Mouse (Mus musculus) MEL (cell line): ENCODE data around the gene G0s2. TPM values are rescaled to one million over a fixed set of nuclear protein-coding genes. Genes with fewer than 3 reads are reported as not detected.

Source experiments
- DNase-seq: peaks from one replicate; pipeline ENCODE4 v3.0.0; 2011; ENCODE audit warnings: low read depth, low spot score
- H3K27ac ChIP-seq: 2 replicates; pipeline ENCODE4 v1.5.1; 2012; ENCODE audit warnings: low read depth, mild to moderate bottlenecking, control low read depth, low read length, moderate library complexity; ENCODE audit not compliant: control insufficient read depth
- H3K27me3 ChIP-seq, 2 experiments: fragments of 150-350 bp in 1 of 2; sonication (generic) in 1 of 2; 2 replicates each; pipeline ENCODE4 v1.6.1; 2012; ENCODE audit warnings: low read length in 2 of 2, mild to moderate bottlenecking in 2 of 2, improper control_type of control experiment in 1 of 2, moderate library complexity in 1 of 2; ENCODE audit not compliant: insufficient read depth in 2 of 2, control insufficient read depth in 1 of 2
- H3K36me3 ChIP-seq, 2 experiments: 2 replicates each; pipeline ENCODE4 v1.6.1; 2012 to 2014; ENCODE audit warnings: low read length in 2 of 2, improper control_type of control experiment in 1 of 2, inconsistent platforms in 1 of 2, mild to moderate bottlenecking in 1 of 2; ENCODE audit not compliant: insufficient read depth in 2 of 2, control insufficient read depth in 1 of 2
- H3K4me1 ChIP-seq, 2 experiments: fragments of 150-350 bp in 1 of 2; sonication (generic) in 1 of 2; 2 replicates each; pipeline ENCODE4 v1.6.1; 2012; ENCODE audit warnings: low read length in 2 of 2, improper control_type of control experiment in 1 of 2, mild to moderate bottlenecking in 1 of 2; ENCODE audit not compliant: insufficient read depth in 2 of 2, control insufficient read depth in 1 of 2
- H3K4me3 ChIP-seq, 2 experiments: fragments of 150-350 bp in 1 of 2; sonication (generic) in 1 of 2; 2 replicates each; pipeline ENCODE4 v1.5.1; 2012; ENCODE audit warnings: low read depth in 2 of 2, low read length in 2 of 2, mild to moderate bottlenecking in 2 of 2, moderate library complexity in 2 of 2, control low read depth in 1 of 2, improper control_type of control experiment in 1 of 2; ENCODE audit not compliant: control insufficient read depth in 1 of 2, insufficient read depth in 1 of 2
- H3K79me2 ChIP-seq: 2 replicates; pipeline ENCODE4 v1.6.1; 2012; ENCODE audit warnings: mild to moderate bottlenecking, low read length, moderate library complexity; ENCODE audit not compliant: control insufficient read depth, poor library complexity, insufficient read depth
- H3K9ac ChIP-seq: 2 replicates; pipeline ENCODE4 v1.6.1; 2012; ENCODE audit warnings: low read depth, mild to moderate bottlenecking, control low read depth, low read length, moderate library complexity; ENCODE audit not compliant: control insufficient read depth, poor library complexity, severe bottlenecking
- H3K9me3 ChIP-seq: fragments of 150-350 bp; sonication (generic); replicated peaks from 2 replicates; pipeline ENCODE4 v1.6.1; 2012; ENCODE audit warnings: mild to moderate bottlenecking, low read length, improper control_type of control experiment, moderate library complexity; ENCODE audit not compliant: insufficient read depth
- BHLHE40 ChIP-seq: IDR thresholded peaks from 2 replicates; pipeline ENCODE4 v1.6.1; 2012; ENCODE audit warnings: low read depth, mild to moderate bottlenecking, inconsistent platforms, low read length, improper control_type of control experiment, borderline replicate concordance
- CHD1 ChIP-seq: IDR thresholded peaks from 2 replicates; pipeline ENCODE4 v1.6.1; 2012; ENCODE audit warnings: low read depth, mild to moderate bottlenecking, inconsistent platforms, low read length, improper control_type of control experiment
- CHD2 ChIP-seq: IDR thresholded peaks from 2 replicates; pipeline ENCODE4 v1.6.1; 2011; ENCODE audit warnings: low read length, improper control_type of control experiment
- CTCF ChIP-seq, 3 experiments: IDR thresholded peaks in 2 of 3; conservative IDR thresholded peaks in 1 of 3; 2 replicates each; pipeline ENCODE4 v1.5.1; 2011 to 2012; ENCODE audit warnings: low read length in 3 of 3, low read depth in 2 of 3, mild to moderate bottlenecking in 2 of 3, improper control_type of control experiment in 1 of 3, inconsistent platforms in 1 of 3, mixed read lengths in 1 of 3, moderate library complexity in 1 of 3; ENCODE audit not compliant: control insufficient read depth in 1 of 3, insufficient read depth in 1 of 3, poor library complexity in 1 of 3, severe bottlenecking in 1 of 3
- E2F4 ChIP-seq: IDR thresholded peaks from 2 replicates; pipeline ENCODE4 v1.6.1; 2011; ENCODE audit warnings: low read depth, low read length, improper control_type of control experiment, borderline replicate concordance
- EP300 ChIP-seq, 2 experiments: IDR thresholded peaks; 2 replicates each; pipeline ENCODE4 v1.6.1; 2011; ENCODE audit warnings: improper control_type of control experiment in 2 of 2, low read length in 2 of 2, low read depth in 1 of 2, mild to moderate bottlenecking in 1 of 2
- ETS1 ChIP-seq: IDR thresholded peaks from 2 replicates; pipeline ENCODE4 v1.6.1; 2012; ENCODE audit warnings: low read depth, mild to moderate bottlenecking, inconsistent platforms, low read length, improper control_type of control experiment, moderate library complexity
- GATA1 ChIP-seq: IDR thresholded peaks from 2 replicates; pipeline ENCODE4 v1.6.1; 2011; ENCODE audit warnings: low read depth, low read length, improper control_type of control experiment
- JUND ChIP-seq: IDR thresholded peaks from 2 replicates; pipeline ENCODE4 v1.6.1; 2011; ENCODE audit warnings: low read depth, mild to moderate bottlenecking, improper control_type of control experiment, low read length
- KAT2A ChIP-seq: conservative IDR thresholded peaks from 2 replicates; pipeline ENCODE4 v1.6.1; 2012; ENCODE audit warnings: low read depth, low read length, improper control_type of control experiment, inconsistent platforms
- MEF2A ChIP-seq: IDR thresholded peaks from 2 replicates; pipeline ENCODE4 v1.6.1; 2014; ENCODE audit warnings: low read depth, mild to moderate bottlenecking, inconsistent platforms, low read length, improper control_type of control experiment; ENCODE audit not compliant: poor library complexity, insufficient replicate concordance, severe bottlenecking; ENCODE audit errors: extremely low read depth
- MYB ChIP-seq: IDR thresholded peaks from 2 replicates; pipeline ENCODE4 v1.6.1; 2011; ENCODE audit warnings: mild to moderate bottlenecking, low read depth, low read length, improper control_type of control experiment
- MYC ChIP-seq: IDR thresholded peaks from 2 replicates; pipeline ENCODE4 v1.6.1; 2011; ENCODE audit warnings: low read depth, mild to moderate bottlenecking, low read length, improper control_type of control experiment, moderate library complexity
- NELFE ChIP-seq: IDR thresholded peaks from 2 replicates; pipeline ENCODE4 v1.6.1; 2011; ENCODE audit warnings: low read depth, low read length, improper control_type of control experiment
- NRF1 ChIP-seq: IDR thresholded peaks from 2 replicates; pipeline ENCODE4 v1.6.1; 2014; ENCODE audit warnings: low read depth, mild to moderate bottlenecking, inconsistent platforms, low read length, improper control_type of control experiment, moderate library complexity; ENCODE audit not compliant: poor library complexity, insufficient read depth, severe bottlenecking
- POLR2A ChIP-seq, 2 experiments: IDR thresholded peaks; 2 replicates each; pipeline ENCODE4 v1.6.1; 2011 to 2012; ENCODE audit warnings: low read length in 2 of 2, mild to moderate bottlenecking in 2 of 2, control low read depth in 1 of 2, improper control_type of control experiment in 1 of 2, low read depth in 1 of 2, moderate library complexity in 1 of 2; ENCODE audit not compliant: control insufficient read depth in 1 of 2, insufficient read depth in 1 of 2, poor library complexity in 1 of 2
- POLR2AphosphoS2 ChIP-seq: IDR thresholded peaks from 2 replicates; pipeline ENCODE4 v1.6.1; 2011; ENCODE audit warnings: low read length, improper control_type of control experiment
- RAD21 ChIP-seq: IDR thresholded peaks from 2 replicates; pipeline ENCODE4 v1.6.1; 2011; ENCODE audit warnings: mild to moderate bottlenecking, low read depth, low read length, improper control_type of control experiment
- SIN3A ChIP-seq: IDR thresholded peaks from 2 replicates; pipeline ENCODE4 v1.6.1; 2012; ENCODE audit warnings: low read length, improper control_type of control experiment, inconsistent platforms
- TAL1 ChIP-seq: IDR thresholded peaks from 2 replicates; pipeline ENCODE4 v1.6.1; 2012; ENCODE audit warnings: mild to moderate bottlenecking, inconsistent platforms, low read length, moderate library complexity, mixed read lengths
- TCF12 ChIP-seq: IDR thresholded peaks from 2 replicates; pipeline ENCODE4 v1.6.1; 2014; ENCODE audit warnings: low read depth, mild to moderate bottlenecking, inconsistent platforms, low read length, improper control_type of control experiment, moderate library complexity
- UBTF ChIP-seq: IDR thresholded peaks from 2 replicates; pipeline ENCODE4 v1.6.1; 2012; ENCODE audit warnings: low read depth, mild to moderate bottlenecking, inconsistent platforms, low read length, improper control_type of control experiment, moderate library complexity, borderline replicate concordance; ENCODE audit not compliant: insufficient read depth
- USF2 ChIP-seq, 2 experiments: IDR thresholded peaks; 2 replicates each; pipeline ENCODE4 v1.6.1; 2011 to 2012; ENCODE audit warnings: improper control_type of control experiment in 2 of 2, low read length in 2 of 2, borderline replicate concordance in 1 of 2, inconsistent platforms in 1 of 2, low read depth in 1 of 2, mild to moderate bottlenecking in 1 of 2; ENCODE audit not compliant: insufficient read depth in 1 of 2
- ZC3H11A ChIP-seq: IDR thresholded peaks from 2 replicates; pipeline ENCODE4 v1.6.1; 2012; ENCODE audit warnings: low read depth, mild to moderate bottlenecking, inconsistent platforms, low read length, improper control_type of control experiment
- ZKSCAN1 ChIP-seq: IDR thresholded peaks from 2 replicates; pipeline ENCODE4 v1.6.1; 2012; ENCODE audit warnings: low read depth, mild to moderate bottlenecking, inconsistent platforms, low read length, improper control_type of control experiment, moderate library complexity
- ZMIZ1 ChIP-seq: IDR thresholded peaks from 2 replicates; pipeline ENCODE4 v1.6.1; 2012; ENCODE audit warnings: low read depth, mild to moderate bottlenecking, inconsistent platforms, low read length, improper control_type of control experiment, moderate library complexity
- polyA plus RNA-seq, 2 experiments: library from polyadenylated mRNA; stranded (reverse) in 1 of 2; unstranded in 1 of 2; fragments of >175 nt in 1 of 2; fragments of >200 nt in 1 of 2; gene quantifications; 2 replicates each; pipeline versions ENCODE4 v1.2.1 to v1.2.4; 2012; ENCODE audit warnings: low replicate concordance in 2 of 2, low read depth in 1 of 2; ENCODE audit not compliant: insufficient read length in 2 of 2, insufficient read depth in 1 of 2, missing spikeins in 1 of 2
- total RNA-seq: library from RNA; depleted of rRNA; stranded (reverse); fragments of 300-350 nt; gene quantifications from 2 replicates; pipeline ENCODE4 v1.2.3, GENCODE M21; 2012

The G0s2 gene
- total and polyA plus RNA-seq, 3 experiments: not detected

DNA sequence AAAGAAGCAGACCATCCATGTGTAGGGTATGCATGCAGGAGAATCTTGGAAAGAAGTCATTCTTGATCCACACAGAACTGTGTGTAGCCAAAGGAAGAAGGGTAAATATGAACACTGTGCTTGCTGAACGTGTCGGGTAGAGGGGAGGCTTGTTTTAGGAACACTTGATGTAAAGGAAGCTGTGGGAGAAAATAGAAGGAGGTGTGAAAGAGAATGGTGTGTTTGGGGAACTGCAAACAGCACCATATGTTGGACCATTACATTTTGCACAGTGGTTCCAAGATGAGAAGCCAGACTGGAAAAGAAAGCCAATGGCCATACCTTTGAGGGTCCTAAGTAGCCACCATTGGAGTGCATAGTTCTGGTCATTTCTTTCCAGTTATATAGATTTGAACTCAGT is 23.0 kb downstream of the G0s2 start:
- TF ChIP-seq E2F4: no peak
- no peak for TF ChIP-seq POLR2AphosphoS2
- no peak for TF ChIP-seq MYB
- TF ChIP-seq ZC3H11A: no peak
- TF ChIP-seq CHD2: no peak
- no peak for TF ChIP-seq USF2 (IDR thresholded peaks at IDR 0.05; ENCODE audit: borderline replicate concordance in 1 of 2, insufficient read depth in 1 of 2, low read depth in 1 of 2, low read length in 2 of 2)
- TF ChIP-seq RAD21: no peak
- no peak for TF ChIP-seq GATA1
- no peak for TF ChIP-seq EP300 (IDR thresholded peaks at IDR 0.05; ENCODE audit: low read depth in 1 of 2, low read length in 2 of 2)
- TF ChIP-seq ZMIZ1: no peak
- TF ChIP-seq MEF2A: no peak
- no peak for TF ChIP-seq TAL1
- TF ChIP-seq SIN3A: no peak
- no peak for TF ChIP-seq POLR2A (IDR thresholded peaks at IDR 0.05; ENCODE audit: control insufficient read depth in 1 of 2, insufficient read depth in 1 of 2, low read depth in 1 of 2, low read length in 2 of 2, poor library complexity in 1 of 2)
- no peak for TF ChIP-seq NRF1
- no peak for TF ChIP-seq KAT2A
- Histone ChIP-seq H3K9ac (no peak overlapping the region), H3K27ac (no peak overlapping the region), H3K9me3 (no peaks in the 10 kb centered on the region), H3K4me1 (no peaks in the 10 kb centered on the region), H3K4me3 (no peak overlapping the region), H3K27me3 (no peaks in the 10 kb centered on the region), H3K36me3 (no peaks in the 10 kb centered on the region), H3K79me2 (no peaks in the 10 kb centered on the region)
- no peak for DNase-seq

DNA sequence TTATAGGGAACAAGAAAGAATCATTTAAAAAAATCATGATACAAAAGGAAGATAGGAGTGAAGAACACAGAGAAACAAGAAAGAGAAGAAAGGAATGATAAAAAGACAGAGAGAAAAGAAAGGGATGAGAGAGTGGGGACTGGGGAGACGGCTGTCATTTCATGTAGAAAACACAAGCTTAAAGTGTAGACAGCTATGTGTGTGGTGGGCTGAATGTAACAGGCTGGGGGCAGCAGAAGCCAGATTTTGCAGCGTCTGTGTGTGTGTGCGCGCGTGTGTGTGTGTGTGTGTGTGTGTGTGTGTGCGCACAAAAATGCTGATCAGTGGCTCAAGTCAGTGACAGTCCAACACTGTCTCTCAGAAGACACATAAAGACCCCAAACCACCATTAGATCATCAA is 28.8 kb downstream of the G0s2 start:
- Histone ChIP-seq H3K4me3 (no peak overlapping the region), H3K4me1 (no peaks in the 10 kb centered on the region), H3K9ac (no peak overlapping the region), H3K79me2 (no peaks in the 10 kb centered on the region), H3K9me3 (no peaks in the 10 kb centered on the region), H3K36me3 (no peaks in the 10 kb centered on the region), H3K27me3 (peaks cover 0 to 2% of the 10 kb centered on the region in 2 experiments; a peak in 2 of 4 replicates), H3K27ac (no peak overlapping the region)
- DNase-seq: no peak
- TF ChIP-seq MYB (no peak), ZMIZ1 (no peak), SIN3A (no peak), NELFE (no peak), ZKSCAN1 (no peak), JUND (no peak), UBTF (no peak), MYC (no peak), ETS1 (no peak), CHD1 (no peak), TCF12 (no peak), CTCF (IDR thresholded peaks at IDR 0.05 in 2 of 3, conservative IDR thresholded peaks at IDR 0.05 in 1 of 3; ENCODE audit: control insufficient read depth in 1 of 3, insufficient read depth in 1 of 3, low read depth in 2 of 3, low read length in 3 of 3, poor library complexity in 1 of 3, severe bottlenecking in 1 of 3) (no peak), BHLHE40 (no peak)
